8 mouse cellular contexts compared by ENCODE assay signal in the genomic region with DNA sequence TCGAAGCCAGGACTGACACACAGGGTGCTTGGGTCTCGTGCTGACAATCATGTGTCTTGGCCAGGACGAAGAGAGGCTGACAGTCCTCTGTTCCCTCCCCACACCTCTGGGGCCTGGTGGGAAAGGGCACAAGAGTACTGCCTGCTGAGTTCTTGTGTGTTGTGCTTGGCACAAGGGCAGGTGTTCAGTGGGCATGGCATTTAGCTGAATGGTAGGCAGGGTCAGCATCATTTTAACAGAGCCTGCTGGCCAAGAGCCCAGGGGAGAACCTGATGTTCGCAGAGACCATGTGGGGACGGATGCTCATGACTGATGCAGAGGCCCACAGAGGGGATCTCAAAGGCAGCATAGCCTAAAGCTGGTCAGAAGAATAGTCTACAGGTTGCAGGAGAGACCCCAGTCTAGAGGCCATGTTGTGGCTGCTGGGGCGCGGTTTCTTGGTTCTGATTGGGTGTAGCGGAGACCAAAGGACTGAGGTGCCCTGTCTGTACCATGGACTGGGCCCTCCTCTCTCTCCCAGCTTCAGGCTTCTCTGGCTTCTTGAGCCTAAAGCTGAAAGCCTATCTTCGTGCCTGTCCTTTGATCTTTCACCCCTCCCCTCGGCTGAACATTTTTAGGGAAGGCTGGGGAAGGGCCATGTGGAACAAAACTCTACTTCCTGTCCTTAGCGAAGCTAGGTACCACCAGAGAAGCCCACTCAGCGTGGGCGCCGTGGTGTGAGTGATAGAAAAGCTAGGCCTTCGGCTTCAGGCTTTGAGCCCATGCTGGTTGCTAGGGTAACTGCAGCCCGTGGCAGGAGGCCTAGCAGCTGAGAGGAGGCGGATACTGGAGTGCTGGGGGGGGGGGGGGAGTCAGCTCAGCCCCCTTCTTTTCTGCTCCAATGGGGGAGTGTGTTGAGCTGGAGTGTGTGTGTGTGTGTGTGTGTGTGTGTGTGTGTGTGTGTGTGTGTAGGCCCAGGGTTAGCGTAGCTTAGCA.
DNase-seq lines count a peak whose midpoint lies in the region; ATAC-seq lines count a peak whose summit lies in the region.
"Had no signal": no experiment of that assay in that cellular context is flagged by ENCODE, and none has a peak within 500 bp of the region (broad histone marks: within the 10 kb centered on the region; RNA-seq: fewer than 3 reads in every experiment).

No protein-coding gene starts in this region.

- no peaks in the 10 kb centered on the region for H3K9me3 ChIP-seq in forebrain, embryonic 13.5 days (replicated peaks)
- no peaks in the 10 kb centered on the region for H3K9me3 ChIP-seq in intestine, embryonic 15.5 days
- no peaks in the 10 kb centered on the region for H3K9me3 ChIP-seq in limb, embryonic 10.5 days (replicated peaks)

- no peaks in the 10 kb centered on the region for H3K27me3 ChIP-seq in forebrain, embryonic 13.5 days
- H3K27me3 ChIP-seq in intestine, embryonic 15.5 days (replicated peaks) = no peaks in the 10 kb centered on the region
- H3K27me3 ChIP-seq in limb, embryonic 10.5 days (ENCODE audit: low read depth, poor library complexity, severe bottlenecking) = no peaks in the 10 kb centered on the region

- H3K4me3 ChIP-seq in forebrain, embryonic 13.5 days = no peak overlapping the region
- H3K4me3 ChIP-seq in intestine, embryonic 15.5 days (replicated peaks) = no peak overlapping the region
- no peak overlapping the region for H3K4me3 ChIP-seq in limb, embryonic 10.5 days

- H3K9ac ChIP-seq in forebrain, embryonic 13.5 days = peak overlapping the region; percentile 38
- no peak overlapping the region for H3K9ac ChIP-seq in intestine, embryonic 15.5 days
- H3K9ac ChIP-seq: liver, embryonic 14.5 days had no signal

- H3K27ac ChIP-seq in forebrain, embryonic 13.5 days = peak overlapping the region; percentile 87
- peak overlapping the region; percentile 88 for H3K27ac ChIP-seq in intestine, embryonic 15.5 days
- H3K27ac ChIP-seq in limb, embryonic 10.5 days = peak overlapping the region; percentile 70
- H3K27ac ChIP-seq: liver, embryonic 14.5 days had no signal

- DNase-seq in thymus, postnatal 0 days (ENCODE audit: low spot score) = peak; percentile 35
- DNase-seq in thymus, adult 18-20 months = no peak
- peak; percentile 55 for DNase-seq in limb, embryonic 10.5 days (ENCODE audit: low spot score)
- peak; percentile 76 for DNase-seq in right cerebral cortex, postnatal 14 days

- H3K4me1 ChIP-seq in forebrain, embryonic 13.5 days = peaks cover 33% of the 10 kb centered on the region
- H3K4me1 ChIP-seq in intestine, embryonic 15.5 days (replicated peaks) = peaks cover 36% of the 10 kb centered on the region
- H3K4me1 ChIP-seq in limb, embryonic 10.5 days = peaks cover 33% of the 10 kb centered on the region

- H3K36me3 ChIP-seq in forebrain, embryonic 13.5 days (ENCODE audit: poor library complexity, severe bottlenecking) = no peaks in the 10 kb centered on the region
- H3K36me3 ChIP-seq in intestine, embryonic 15.5 days = no peaks in the 10 kb centered on the region
- no peaks in the 10 kb centered on the region for H3K36me3 ChIP-seq in limb, embryonic 10.5 days

- WGBS in forebrain, embryonic 13.5 days = 32% methylated on average over 18 of the region's 18 CpGs
- 48% methylated on average over 18 of the region's 18 CpGs for WGBS in intestine, embryonic 15.5 days
- WGBS in limb, embryonic 10.5 days = 56% methylated on average over 18 of the region's 18 CpGs

- ATAC-seq in forebrain, embryonic 13.5 days = peak; percentile 83
- peak; percentile 41 for ATAC-seq in intestine, embryonic 15.5 days
- no peak for ATAC-seq in CD4-positive, CD25-positive, alpha-beta regulatory T cell, adult 4 months

- H3K4me2 ChIP-seq in forebrain, embryonic 13.5 days = no peak overlapping the region
- no peak overlapping the region for H3K4me2 ChIP-seq in intestine, embryonic 15.5 days (replicated peaks)

Comparison
In these comparisons a context has a peak if more than half of its experiments do, and no peak if none do; other contexts are left out.
1. DNase-seq: peak in thymus, postnatal 0 days (single experiment), limb, embryonic 10.5 days (single experiment) and right cerebral cortex, postnatal 14 days (single experiment); none in thymus, adult 18-20 months (0 of 2).
2. Peak in every context shown above with its lines, with median percentiles within 50 percentile points of each other: H3K27ac ChIP-seq.